ENCODE assay signal across 18 mouse cellular contexts in the genomic region with DNA sequence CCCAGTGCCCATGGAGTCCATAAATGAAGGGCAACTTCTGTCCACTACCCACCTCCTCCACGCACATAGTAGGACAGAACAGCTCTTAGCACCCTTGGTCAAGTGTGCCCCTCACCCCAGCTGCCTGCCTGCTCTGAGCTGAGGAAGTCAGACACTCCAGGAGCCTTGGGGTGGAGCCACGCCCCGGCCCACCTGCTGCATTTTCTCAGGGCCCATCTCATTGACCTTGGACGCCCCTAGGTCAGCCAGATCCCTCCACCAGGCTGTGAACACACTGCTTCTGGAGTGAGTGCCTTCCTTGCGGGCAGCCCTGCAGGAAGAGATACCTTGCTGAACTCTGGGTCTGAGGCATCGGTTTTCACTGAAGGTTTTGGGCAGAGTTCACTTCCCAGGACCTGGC. TPM values are rescaled to one million over a fixed set of nuclear protein-coding genes. Genes with fewer than 3 reads are reported as not detected.
DNase-seq lines count a peak whose midpoint lies in the region; ATAC-seq and TF ChIP-seq lines count a peak whose summit lies in the region.
"Had no signal": no experiment of that assay in that cellular context is flagged by ENCODE, and none has a peak within 500 bp of the region (broad histone marks: within the 10 kb centered on the region; RNA-seq: fewer than 3 reads in every experiment).

No protein-coding gene starts in this region.

- H3K9ac ChIP-seq in lung, postnatal 0 days (replicated peaks; ENCODE audit: low read depth) = no peak overlapping the region
- H3K9ac ChIP-seq in intestine, postnatal 0 days (ENCODE audit: low read depth, low read length) = peak overlapping the region; percentile 31; the same call in 1 of the 2 replicates
- H3K9ac ChIP-seq in heart, embryonic 12.5 days = no peak overlapping the region
- H3K9ac ChIP-seq: embryonic facial prominence, embryonic 13.5 days; forebrain, embryonic 13.5 days; hindbrain, embryonic 12.5 days; neural tube, embryonic 13.5 days had no signal

- H3K27me3 ChIP-seq in erythroblast, embryonic 14.5 days (ENCODE audit: control insufficient read depth) = peaks cover 9% of the 10 kb centered on the region
- no peaks in the 10 kb centered on the region for H3K27me3 ChIP-seq in lung, postnatal 0 days (replicated peaks; ENCODE audit: insufficient read depth, low read length)
- no peaks in the 10 kb centered on the region for H3K27me3 ChIP-seq in intestine, postnatal 0 days (replicated peaks; ENCODE audit: control insufficient read depth, insufficient read depth, low read length)
- H3K27me3 ChIP-seq in small intestine, adult 2 months (ENCODE audit: control insufficient read depth, insufficient read depth, low read length) = peaks cover 5% of the 10 kb centered on the region; the same call in 1 of the 2 replicates
- peaks cover 46% of the 10 kb centered on the region for H3K27me3 ChIP-seq in heart, embryonic 12.5 days (replicated peaks)

- H3K9me3 ChIP-seq in erythroblast, embryonic 14.5 days (ENCODE audit: control insufficient read depth, low read length) = no peaks in the 10 kb centered on the region
- H3K9me3 ChIP-seq in lung, postnatal 0 days (ENCODE audit: low read length) = no peaks in the 10 kb centered on the region
- no peaks in the 10 kb centered on the region for H3K9me3 ChIP-seq in intestine, postnatal 0 days (ENCODE audit: control insufficient read depth)
- H3K9me3 ChIP-seq in heart, embryonic 12.5 days (replicated peaks) = no peaks in the 10 kb centered on the region
- H3K9me3 ChIP-seq: hindbrain, embryonic 12.5 days; neural tube, embryonic 13.5 days had no signal

- no peak for DNase-seq in lung, postnatal 0 days (ENCODE audit: low spot score)
- DNase-seq in lung, adult 18-20 months = no peak
- DNase-seq: adrenal gland, adult 2 months; cerebellum, adult 11-12 months; layer of hippocampus, adult 9-11 months; lung, adult 2 months; right cerebral cortex, postnatal 4 days; thymus, postnatal 25 days had no signal

- peak; percentile 15; the same call in 1 of the 2 replicates for TF ChIP-seq POLR2A in small intestine, adult 2 months (IDR thresholded peaks at IDR 0.05; ENCODE audit: low read depth, low read length)

- H3K4me1 ChIP-seq in erythroblast, embryonic 14.5 days (ENCODE audit: control insufficient read depth) = peaks cover 17% of the 10 kb centered on the region
- H3K4me1 ChIP-seq in lung, postnatal 0 days (ENCODE audit: insufficient read depth, low read depth, low read length) = no peaks in the 10 kb centered on the region; the same call in 1 of the 2 replicates
- H3K4me1 ChIP-seq in intestine, postnatal 0 days (replicated peaks; ENCODE audit: control insufficient read depth, insufficient read depth, low read length) = no peaks in the 10 kb centered on the region
- H3K4me1 ChIP-seq in small intestine, adult 2 months (ENCODE audit: control insufficient read depth, insufficient read depth, insufficient read length, low read length) = peaks cover 8% of the 10 kb centered on the region; the same call in 1 of the 2 replicates
- H3K4me1 ChIP-seq in heart, embryonic 12.5 days (replicated peaks) = peaks cover 16% of the 10 kb centered on the region

- H3K36me3 ChIP-seq in erythroblast, embryonic 14.5 days (ENCODE audit: control insufficient read depth) = peaks cover 4% of the 10 kb centered on the region; the same call in 1 of the 2 replicates
- H3K36me3 ChIP-seq in lung, postnatal 0 days (ENCODE audit: insufficient read depth, low read length) = no peaks in the 10 kb centered on the region
- H3K36me3 ChIP-seq in intestine, postnatal 0 days (ENCODE audit: control insufficient read depth, insufficient read depth) = peaks cover 18% of the 10 kb centered on the region; the same call in 1 of the 2 replicates
- H3K36me3 ChIP-seq in small intestine, adult 2 months (ENCODE audit: control insufficient read depth, insufficient read depth, low read length) = no peaks in the 10 kb centered on the region
- H3K36me3 ChIP-seq in heart, embryonic 12.5 days = no peaks in the 10 kb centered on the region
- H3K36me3 ChIP-seq: embryonic facial prominence, embryonic 13.5 days; hindbrain, embryonic 12.5 days; neural tube, embryonic 13.5 days had no signal

- no peak for TF ChIP-seq EP300 in lung, postnatal 0 days (IDR thresholded peaks at IDR 0.05)

- peak overlapping the region; percentile 21 for H3K4me3 ChIP-seq in erythroblast, embryonic 14.5 days (replicated peaks)
- H3K4me3 ChIP-seq in lung, postnatal 0 days (ENCODE audit: low read depth, low read length) = no peak overlapping the region
- H3K4me3 ChIP-seq in intestine, postnatal 0 days (ENCODE audit: low read depth, low read length) = peak overlapping the region; percentile 16; the same call in 1 of the 2 replicates
- no peak overlapping the region for H3K4me3 ChIP-seq in small intestine, adult 2 months (ENCODE audit: low read depth, low read length)
- H3K4me3 ChIP-seq in heart, embryonic 12.5 days = no peak overlapping the region
- H3K4me3 ChIP-seq: forebrain, embryonic 13.5 days; hindbrain, embryonic 12.5 days; neural tube, embryonic 13.5 days had no signal

- 59% methylated on average over 6 of the region's 6 CpGs for WGBS in lung, postnatal 0 days
- WGBS in intestine, postnatal 0 days = 50% methylated on average over 6 of the region's 6 CpGs
- 63% methylated on average over 6 of the region's 6 CpGs for WGBS in small intestine, adult 2 months
- WGBS in heart, embryonic 12.5 days = 52% methylated on average over 6 of the region's 6 CpGs

- no peak overlapping the region for H3K27ac ChIP-seq in lung, postnatal 0 days (ENCODE audit: low read length)
- H3K27ac ChIP-seq in intestine, postnatal 0 days (ENCODE audit: low read depth, low read length) = peak overlapping the region; percentile 41
- H3K27ac ChIP-seq in small intestine, adult 2 months (ENCODE audit: insufficient read depth, low read depth, low read length) = no peak overlapping the region
- no peak overlapping the region for H3K27ac ChIP-seq in heart, embryonic 12.5 days (ENCODE audit: poor library complexity, severe bottlenecking)
- H3K27ac ChIP-seq: embryonic facial prominence, embryonic 13.5 days; forebrain, embryonic 13.5 days; hindbrain, embryonic 12.5 days; neural tube, embryonic 13.5 days had no signal

- TF ChIP-seq CTCF in lung, postnatal 0 days (IDR thresholded peaks at IDR 0.05) = no peak
- no peak for TF ChIP-seq CTCF in intestine, postnatal 0 days (IDR thresholded peaks at IDR 0.05; ENCODE audit: low read depth)
- TF ChIP-seq CTCF in small intestine, adult 2 months (IDR thresholded peaks at IDR 0.05; ENCODE audit: extremely low read depth, insufficient read length, insufficient replicate concordance, low read depth, low read length) = no peak

- no peak for ATAC-seq in erythroblast, adult 5-6 weeks (replicated peaks; ENCODE audit: low FRiP score, poor library complexity, severe bottlenecking)
- ATAC-seq in lung, postnatal 0 days = no peak
- no peak for ATAC-seq in intestine, postnatal 0 days
- ATAC-seq in heart, embryonic 12.5 days (ENCODE audit: insufficient number of reproducible peaks, low FRiP score) = no peak
- no peak for ATAC-seq in inflammation-experienced regulatory T-cells, adult 6 months
- ATAC-seq: forebrain, embryonic 13.5 days had no signal

- H3K4me2 ChIP-seq in lung, postnatal 0 days (replicated peaks; ENCODE audit: low read depth, low read length) = peak overlapping the region; percentile 88; the same call in 1 of the 2 replicates
- H3K4me2 ChIP-seq in intestine, postnatal 0 days (replicated peaks; ENCODE audit: low read depth) = peak overlapping the region; percentile 83
- H3K4me2 ChIP-seq in heart, embryonic 12.5 days = no peak overlapping the region

RNA-seq across cellular contexts. Expression of a gene that starts 1.6 kb away (rescaled TPM):
- 0.04 and 0.11 TPM in 2 replicates for polyA plus RNA-seq in erythroblast, embryonic 14.5 days (2012)
- 18.4 and 33.2 TPM in 2 replicates for total RNA-seq in erythroblast, adult 5-6 weeks (2015; ENCODE audit: low replicate concordance)
- total RNA-seq in erythroblast, adult 5-6 weeks (2017; ENCODE audit: low replicate concordance) = 3.7 and 17.6 TPM in 2 replicates
- 26.0 and 27.0 TPM in 2 replicates for polyA plus RNA-seq in lung, postnatal 0 days (2015; fragmentation: Nextera tagmentation; extraction: Ambion mirVana)
- polyA plus RNA-seq in intestine, postnatal 0 days (2015; fragmentation: Nextera tagmentation; extraction: Ambion mirVana) = 492 and 545 TPM in 2 replicates
- 4.3 and 5.2 TPM in 2 replicates for polyA plus RNA-seq in small intestine, adult 2 months (2012; rRNA removed)
- polyA plus RNA-seq in heart, embryonic 12.5 days (2016; fragmentation: Nextera tagmentation; extraction: Ambion mirVana) = 11.8 and 12.4 TPM in 2 replicates
- polyA plus RNA-seq in inflammation-experienced regulatory T-cells, adult 6 months (2017; shearing (Covaris generic)) = 100 to 1,000 TPM; 342 to 389 (median 381) TPM

Comparison
In these comparisons a context has a peak if more than half of its experiments do, and no peak if none do; other contexts are left out.
1. H3K4me3 ChIP-seq: peak in erythroblast, embryonic 14.5 days (single experiment) and intestine, postnatal 0 days (single experiment); none in lung, postnatal 0 days (single experiment), small intestine, adult 2 months (single experiment) and heart, embryonic 12.5 days (single experiment).
2. RNA of a gene that starts 1.6 kb away (polyA plus RNA-seq): 492 to 545 TPM in intestine, postnatal 0 days and 342 to 389 TPM in inflammation-experienced regulatory T-cells, adult 6 months; 26.0 to 27.0 TPM in lung, postnatal 0 days, 11.8 to 12.4 TPM in heart, embryonic 12.5 days, 4.3 to 5.2 TPM in small intestine, adult 2 months and 0.04 to 0.11 TPM in erythroblast, embryonic 14.5 days; every median in the first group is over 10 times any median in the second.